Mouse (Mus musculus): Measurements from ENCODE around the gene Acaca.

- TF ChIP-seq MAX (IDR thresholded peaks at IDR 0.05) (no peak), CTCF (IDR thresholded peaks at IDR 0.05; ENCODE audit: control insufficient read depth, insufficient read depth, insufficient read length) (no peak), CEBPB (IDR thresholded peaks at IDR 0.05; ENCODE audit: low read depth) (no peak), USF1 (IDR thresholded peaks at IDR 0.05; ENCODE audit: low read depth) (no peak), MYOD1 (IDR thresholded peaks at IDR 0.05; ENCODE audit: control insufficient read depth, insufficient read length, low read depth) (no peak), MYOG (IDR thresholded peaks at IDR 0.05; ENCODE audit: control insufficient read depth, extremely low read depth, insufficient read length) (no peak)
Measured at GRCm38 (mm10) chr11:84290781-84291180, 161.3 kb downstream of the Acaca start.
